Mouse (Mus musculus) thymus, postnatal 4 days (tissue): ENCODE data around the gene Fabp3.

Experiments used
- DNase-seq: peaks from one replicate; pipeline ENCODE4 v3.0.0; 2021

Gene Fabp3

DNA sequence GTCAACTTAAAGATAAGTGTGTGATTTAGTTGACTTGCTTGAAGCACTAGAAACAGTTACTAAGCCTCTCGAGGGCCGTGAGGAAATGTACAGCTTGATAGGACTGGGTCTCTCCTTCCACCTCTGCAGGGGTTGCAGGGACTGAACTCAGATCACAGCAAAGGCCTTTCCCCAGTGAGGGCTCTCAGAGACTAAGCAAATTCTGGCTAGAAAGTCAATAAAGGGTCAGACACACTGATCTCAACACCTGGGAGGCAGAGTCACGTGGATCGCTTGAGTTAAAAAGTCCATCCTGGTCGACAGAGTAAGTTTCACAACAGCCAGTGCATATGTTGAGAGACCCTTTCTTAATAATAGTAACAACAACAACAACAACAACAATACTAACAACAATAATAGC lies 27.5 kb downstream of the Fabp3 start:
- no peak for DNase-seq

- DNase-seq: peak; percentile 69
These were observed 33.3 kb downstream of the Fabp3 start for GRCm38 (mm10) chr4:130341691-130342090.

DNA sequence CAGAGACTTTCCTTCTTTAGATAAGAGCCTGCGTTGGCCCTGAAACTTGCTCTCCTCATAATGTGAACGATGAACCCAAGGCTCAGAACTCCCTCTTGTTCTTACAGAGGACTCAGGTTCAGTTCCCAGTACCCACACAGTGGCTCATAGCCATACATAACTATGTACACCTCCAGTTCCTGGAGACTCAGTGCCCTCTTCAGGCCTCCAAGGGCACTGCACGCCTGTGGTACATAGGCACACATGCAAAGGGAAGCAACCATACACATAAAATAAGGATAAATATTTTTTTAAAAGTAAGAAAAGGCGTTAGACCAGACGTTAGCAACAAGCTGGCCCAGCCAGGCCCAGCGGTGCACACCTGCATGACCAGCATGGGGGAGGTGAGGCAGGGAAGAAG lies 41.3 kb downstream of the Fabp3 start:
- DNase-seq: peak; percentile 25

GRCm38 (mm10) chr4:130350690-130351422 lies 42.5 kb downstream of the Fabp3 start:
- DNase-seq: no peak

- no peak for DNase-seq
These were observed 44.2 kb downstream of the Fabp3 start for GRCm38 (mm10) chr4:130352588-130352987.

GRCm38 (mm10) chr4:130357946-130358345 lies 49.6 kb downstream of the Fabp3 start:
- no peak for DNase-seq

DNA sequence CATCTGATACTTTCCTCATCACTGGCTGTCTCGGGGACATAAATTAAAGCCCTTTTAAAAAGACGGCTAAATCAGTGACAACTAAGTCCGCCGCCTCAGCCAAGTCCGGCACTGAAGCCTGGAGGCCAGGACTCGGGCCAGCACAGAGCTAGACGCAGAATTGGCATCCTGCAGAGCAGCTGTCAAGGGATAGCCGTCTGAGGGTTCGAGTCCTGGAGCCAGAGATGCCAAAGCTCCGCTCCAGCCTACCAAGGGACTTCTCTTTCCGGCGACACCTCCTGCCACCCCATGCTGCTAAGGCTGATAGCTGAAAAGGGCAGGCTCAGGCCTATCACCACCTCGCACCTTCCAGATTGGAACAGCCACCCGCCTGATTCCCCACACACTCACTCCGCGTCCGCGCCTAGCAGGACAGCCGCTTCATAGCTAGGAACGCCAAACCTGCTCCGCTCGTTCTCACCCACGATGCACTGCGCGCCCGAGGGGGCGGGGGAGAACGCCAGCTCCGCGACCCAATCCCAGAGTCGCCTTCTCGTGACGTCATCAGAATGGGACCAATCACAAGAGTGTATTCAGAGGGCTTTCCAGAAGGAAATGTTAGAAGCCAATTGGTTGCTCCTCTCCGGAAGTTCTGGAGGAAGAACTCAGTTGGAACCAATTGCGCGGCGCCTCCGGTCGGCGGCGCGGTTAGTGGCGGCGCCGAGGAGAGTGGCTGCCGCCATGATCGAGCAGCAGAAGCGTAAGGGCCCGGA lies 51.3 kb downstream of the Fabp3 start, which contains the start of the genes Zcchc17 and Snrnp40:
TSS of gene Zcchc17 (minus strand) at position 458 of the 752 bp plus-strand sequence.
TSS of gene Snrnp40 (plus strand) at position 647 of the 752 bp plus-strand sequence.
- DNase-seq: peak; percentile 99

DNA sequence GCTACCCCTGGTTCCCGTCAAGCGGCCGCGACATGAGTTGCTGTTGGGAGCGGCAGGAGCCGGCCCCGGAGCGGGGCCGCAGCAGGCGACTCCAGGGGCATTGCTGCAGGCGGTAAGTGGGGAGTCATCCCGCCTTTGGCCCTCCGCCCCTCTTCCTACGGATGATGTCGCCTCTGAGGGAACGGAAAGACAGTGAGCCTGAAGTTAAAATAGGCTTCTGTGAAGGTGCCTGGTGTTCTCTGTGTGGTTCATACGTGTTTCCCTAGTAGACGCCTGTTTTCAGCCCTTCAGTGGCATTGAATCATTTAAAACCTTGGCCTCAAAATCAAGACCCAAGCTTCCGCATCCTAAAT lies 51.8 kb downstream of the Fabp3 start:
- no peak for DNase-seq
